Mouse (Mus musculus) lung, postnatal 0 days (tissue): ENCODE measurements at regions not wholly inside any gene's neighbourhood (a gene's known extent, or its start where the extent isn't known, plus 50 kb on each side); places are given as distances from the start of the nearest gene placed in this dataset.

ENCODE experiments used
- CTCF ChIP-seq: IDR thresholded peaks from 2 replicates; pipeline ENCODE4 v1.5.1; 2016; ENCODE audit warnings: antibody characterized with exemption, mild to moderate bottlenecking
- EP300 ChIP-seq: IDR thresholded peaks from 2 replicates; pipeline ENCODE4 v1.6.1; 2016; ENCODE audit warnings: antibody characterized with exemption, mild to moderate bottlenecking, control low read depth

DNA sequence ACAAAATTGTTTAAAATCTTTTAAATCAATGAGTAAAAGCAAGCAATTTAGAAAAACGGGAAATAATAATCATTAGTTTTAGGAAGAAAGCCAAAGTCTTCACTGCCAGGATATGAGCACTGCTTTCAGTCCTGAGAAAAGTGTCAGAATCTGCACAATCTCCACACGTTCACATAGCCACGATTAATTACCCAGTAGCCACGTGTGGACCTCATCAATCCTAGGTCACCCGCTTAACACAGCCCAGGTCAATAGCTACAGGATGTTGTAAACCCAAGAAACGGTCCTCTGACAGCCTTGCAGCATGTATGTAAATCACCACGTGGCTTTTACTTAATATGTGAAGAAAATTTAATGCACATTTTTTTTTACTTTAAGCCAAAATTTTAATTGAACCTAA, 773.2 kb downstream of the Dach1 start:
- no peak for TF ChIP-seq EP300
- no peak for TF ChIP-seq CTCF
